Mouse (Mus musculus) spleen, adult 2 months (tissue): ENCODE results near the gene Rbbp6.

Experiments used
- CTCF ChIP-seq: fragments of 200-500 bp; IDR thresholded peaks from 2 replicates; pipeline ENCODE4 v1.5.1; 2011; ENCODE audit warnings: mild to moderate bottlenecking, inconsistent platforms; ENCODE audit not compliant: insufficient read depth, insufficient read length, insufficient replicate concordance; ENCODE audit errors: extremely low read depth
- POLR2A ChIP-seq: fragments of 200-500 bp; IDR thresholded peaks from 2 replicates; pipeline ENCODE4 v1.6.1; 2011; ENCODE audit warnings: low read depth, low read length, inconsistent platforms

GRCm38 (mm10) chr7:122955226-122955955, 10.1 kb upstream of the Rbbp6 start:
- TF ChIP-seq CTCF = no peak
- no peak for TF ChIP-seq POLR2A
